Mouse (Mus musculus) megakaryocyte, embryonic 14.5 days (primary cell): ENCODE results near the gene Cchcr1. TPM values are rescaled to one million over a fixed set of nuclear protein-coding genes. Genes with fewer than 3 reads are reported as not detected.
"Not testable (repeated sequence)": the region's sequence is repeated elsewhere in the genome, so short reads cannot be mapped to it uniquely, and the experiment has no call there.

Experiments
- H3K27me3 ChIP-seq: replicated peaks from 2 replicates; pipeline ENCODE3; 2012; ENCODE audit warnings: inconsistent platforms
- H3K36me3 ChIP-seq: replicated peaks from 2 replicates; pipeline ENCODE3; 2012; ENCODE audit warnings: low read length, inconsistent platforms, mixed read lengths
- H3K4me1 ChIP-seq: 2 replicates; pipeline ENCODE4 v1.6.1; 2012; ENCODE audit warnings: inconsistent platforms
- H3K4me3 ChIP-seq: replicated peaks from 2 replicates; pipeline ENCODE3; 2012; ENCODE audit warnings: moderate library complexity, mild to moderate bottlenecking, inconsistent platforms
- H3K9me3 ChIP-seq: 2 replicates; pipeline ENCODE4 v1.6.1; 2012; ENCODE audit warnings: inconsistent platforms
- FLI1 ChIP-seq: IDR thresholded peaks from 2 replicates; pipeline ENCODE4 v1.6.1; 2012; ENCODE audit warnings: low read length, inconsistent platforms, mixed read lengths
- GATA1 ChIP-seq: IDR thresholded peaks from 3 replicates; pipeline ENCODE4 v1.6.1; 2012; ENCODE audit warnings: mixed read lengths, low read length, inconsistent platforms, borderline replicate concordance
- polyA plus RNA-seq: library from polyadenylated mRNA; stranded (reverse); fragments of >175 nt; gene quantifications from 2 replicates; pipeline ENCODE4 v1.2.3, GENCODE M21; 2012; ENCODE audit warnings: low replicate concordance; ENCODE audit not compliant: insufficient read depth

Gene Cchcr1
- 3.2 and 10.5 TPM in 2 replicates for polyA plus RNA-seq

DNA sequence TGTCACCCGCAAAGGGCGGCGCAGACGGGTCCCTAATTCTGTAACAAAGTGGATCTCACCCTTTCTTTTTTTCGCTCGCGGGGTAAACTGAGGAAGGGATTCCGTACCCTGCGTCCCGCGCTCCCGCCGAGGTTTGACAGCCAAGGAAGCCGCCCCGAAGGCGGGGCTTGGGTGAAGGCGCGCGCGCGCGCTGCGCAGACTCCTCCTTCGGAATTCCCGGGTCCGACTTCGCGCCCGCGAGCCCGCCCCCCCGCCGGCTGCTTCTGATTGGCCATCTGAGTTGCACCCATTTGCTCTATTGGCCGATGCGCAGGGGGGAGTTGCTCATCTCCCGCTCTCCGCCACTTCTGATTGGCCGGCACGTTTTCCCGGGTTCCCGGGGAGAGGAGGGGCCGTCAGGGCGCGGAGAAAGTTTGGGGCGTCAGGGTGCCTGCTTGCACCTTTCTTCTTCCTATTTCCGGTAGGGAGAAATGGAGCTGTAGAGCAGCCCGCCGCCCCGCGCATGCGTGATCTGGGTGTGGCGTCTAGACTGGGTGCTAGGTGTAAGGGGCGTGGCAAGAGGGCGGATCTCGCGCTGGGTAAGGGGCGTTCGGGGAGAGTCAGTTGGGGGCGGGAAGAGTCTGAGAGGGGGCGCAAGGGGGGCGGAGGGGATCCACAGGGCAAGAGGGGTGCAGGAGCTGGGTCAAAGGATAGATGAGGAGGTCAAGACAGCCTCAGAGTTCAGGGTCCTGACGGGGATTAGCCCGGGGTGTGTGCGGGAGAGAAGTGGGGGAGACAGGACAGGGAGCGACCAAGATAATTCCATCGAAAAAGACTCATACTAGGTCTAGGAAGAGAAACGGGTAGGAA is at the start of gene Cchcr1, which contains the start of gene Tcf19:
TSS of gene Cchcr1 (plus strand) at position 449 of the 849 bp plus-strand sequence.
TSS of gene Tcf19 (minus strand) at position 173 of the 849 bp plus-strand sequence.
- H3K4me3 ChIP-seq, result peak within 1 kb of the TSS; percentile 96
- H3K36me3 ChIP-seq, result peaks cover 25% of the 10 kb centered on the region
- peaks cover 51% of the 10 kb centered on the region for H3K4me1 ChIP-seq
- peaks cover 6% of the 10 kb centered on the region for H3K27me3 ChIP-seq
- TF ChIP-seq GATA1 (no peak), FLI1 (peak; percentile 31; the same call in 1 of the 2 replicates)
- no peaks in the 10 kb centered on the region for H3K9me3 ChIP-seq

DNA sequence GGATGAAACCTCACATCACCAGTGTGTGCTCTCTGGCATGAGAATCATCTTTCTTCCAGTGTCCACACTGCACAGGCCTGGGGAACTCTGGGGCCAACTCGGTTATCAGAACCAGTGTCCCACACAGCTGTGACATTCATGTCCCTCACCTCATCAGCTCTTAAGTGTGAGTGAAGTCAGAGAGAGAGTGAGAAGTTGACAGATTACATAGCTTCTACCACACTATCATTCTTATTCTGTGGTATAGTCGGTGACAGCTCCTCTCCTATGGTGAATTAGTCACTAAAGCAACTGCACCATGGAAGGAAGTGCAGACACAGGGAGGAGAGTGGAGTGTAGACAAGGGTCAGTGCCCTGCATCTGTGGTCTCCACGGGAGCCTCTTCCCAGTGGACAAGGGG is 48.0 kb upstream of the Cchcr1 start:
- H3K27me3 ChIP-seq, result peaks cover 37% of the 10 kb centered on the region
- H3K4me1 ChIP-seq, result peaks cover 28% of the 10 kb centered on the region
- peak overlapping the region; percentile 21 for H3K4me3 ChIP-seq
- not testable (repeated sequence) for H3K36me3 ChIP-seq, H3K9me3 ChIP-seq

DNA sequence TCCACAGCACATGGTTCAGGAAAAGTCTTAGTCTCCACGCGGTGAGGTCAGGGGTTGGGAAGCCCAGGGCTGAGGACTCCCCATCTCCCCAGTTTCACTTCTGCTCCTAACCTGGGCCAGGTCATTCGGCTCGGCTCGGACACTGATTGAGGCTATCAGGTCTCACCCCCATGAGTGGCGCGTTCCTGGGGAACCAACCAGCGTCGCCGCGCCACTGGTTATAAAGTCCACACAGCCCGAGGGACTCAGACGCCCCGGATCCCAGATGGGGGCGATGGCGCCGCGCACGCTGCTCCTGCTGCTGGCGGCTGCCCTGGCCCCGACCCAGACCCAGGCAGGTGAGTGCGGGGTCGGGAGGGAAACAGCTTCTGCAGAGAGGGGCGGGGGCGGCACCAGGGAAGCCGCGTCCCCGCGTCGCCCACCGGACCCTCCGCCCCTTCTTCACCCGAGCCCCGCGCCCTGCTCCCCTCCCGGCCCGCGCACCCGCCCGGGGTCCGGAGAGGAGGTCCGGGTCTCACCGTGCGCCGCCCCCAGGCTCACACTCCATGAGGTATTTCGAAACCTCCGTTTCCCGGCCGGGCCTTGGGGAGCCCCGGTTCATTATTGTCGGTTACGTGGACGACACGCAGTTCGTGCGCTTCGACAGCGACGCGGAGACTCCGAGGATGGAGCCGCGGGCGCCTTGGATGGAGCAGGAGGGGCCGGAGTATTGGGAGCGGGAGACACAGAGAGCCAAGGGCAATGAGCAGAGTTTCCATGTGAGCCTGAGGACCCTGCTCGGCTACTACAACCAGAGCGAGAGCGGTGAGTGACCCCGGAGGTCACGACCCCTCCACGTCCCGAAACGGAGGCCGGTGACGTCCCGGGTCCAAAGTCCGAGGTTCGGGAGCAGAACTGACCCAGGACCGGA is 46.8 kb upstream of the Cchcr1 start, which contains the start of gene H2-Q10:
TSS of gene H2-Q10 (plus strand) at position 248 of the 910 bp plus-strand sequence.
- H3K9me3 ChIP-seq, result peaks cover 6% of the 10 kb centered on the region; the same call in 1 of the 2 replicates
- H3K36me3 ChIP-seq, result no peaks in the 10 kb centered on the region
- peaks cover 28% of the 10 kb centered on the region for H3K4me1 ChIP-seq
- peak within 1 kb of the TSS; percentile 88 for H3K4me3 ChIP-seq
- H3K27me3 ChIP-seq, result peaks cover 47% of the 10 kb centered on the region
- TF ChIP-seq FLI1 (no peak), GATA1 (no peak)

GRCm38 (mm10) chr17:35484066-35484465 is 32.8 kb upstream of the Cchcr1 start:
- no peaks in the 10 kb centered on the region for H3K9me3 ChIP-seq
- H3K4me3 ChIP-seq, result no peak overlapping the region
- H3K27me3 ChIP-seq, result peaks cover 21% of the 10 kb centered on the region
- no peaks in the 10 kb centered on the region for H3K36me3 ChIP-seq
- peaks cover 7% of the 10 kb centered on the region for H3K4me1 ChIP-seq
- TF ChIP-seq GATA1 (no peak), FLI1 (no peak)

DNA sequence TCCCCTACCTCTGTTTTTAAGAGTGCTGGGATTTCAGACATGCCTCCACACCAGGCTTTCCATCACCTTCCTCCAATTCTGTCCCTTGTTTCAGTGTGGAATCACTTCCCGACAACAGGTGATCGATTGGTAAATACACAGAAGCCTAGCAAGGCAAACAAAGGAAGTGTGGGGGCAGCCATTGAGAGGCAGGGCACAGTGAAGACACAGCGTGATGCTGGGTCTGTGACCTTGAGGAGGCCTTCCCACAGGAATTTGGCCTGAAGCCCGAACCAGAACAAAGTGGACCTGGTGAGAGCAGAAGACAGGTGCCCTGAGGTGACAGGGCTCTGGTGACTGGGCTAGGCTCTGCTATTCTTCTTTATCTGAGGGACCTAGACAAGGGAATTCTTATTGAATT is 31.2 kb upstream of the Cchcr1 start:
- H3K4me3 ChIP-seq, result no peak overlapping the region
- H3K27me3 ChIP-seq, result peaks cover 31% of the 10 kb centered on the region
- no peaks in the 10 kb centered on the region for H3K36me3 ChIP-seq
- no peaks in the 10 kb centered on the region for H3K9me3 ChIP-seq
- TF ChIP-seq FLI1 (no peak), GATA1 (no peak)
- H3K4me1 ChIP-seq, result peaks cover 7% of the 10 kb centered on the region

DNA sequence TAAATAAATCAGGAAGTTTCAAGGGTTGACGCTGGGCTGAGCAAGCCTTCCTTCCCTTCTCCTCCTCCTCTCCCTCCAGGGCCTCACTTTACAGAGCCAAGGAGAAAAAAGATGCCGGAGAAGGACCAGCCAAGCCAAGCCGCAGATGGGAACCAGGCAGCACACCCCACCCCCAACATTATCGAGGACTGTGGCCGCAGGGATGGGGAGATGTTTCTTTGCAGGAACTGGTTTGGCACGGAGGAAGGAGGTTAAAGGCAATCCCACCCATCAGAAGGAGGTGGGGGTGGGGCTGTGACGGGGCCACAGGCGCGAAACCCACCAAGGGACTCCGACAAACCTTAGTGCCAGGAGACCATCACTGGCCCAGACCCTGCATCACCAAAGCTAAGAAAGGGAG is 30.2 kb upstream of the Cchcr1 start:
- H3K4me3 ChIP-seq, result peak overlapping the region; percentile 53
- peaks cover 36% of the 10 kb centered on the region for H3K27me3 ChIP-seq
- H3K36me3 ChIP-seq, result no peaks in the 10 kb centered on the region
- H3K4me1 ChIP-seq, result peaks cover 7% of the 10 kb centered on the region
- TF ChIP-seq GATA1 (no peak), FLI1 (no peak)
- H3K9me3 ChIP-seq, result no peaks in the 10 kb centered on the region

DNA sequence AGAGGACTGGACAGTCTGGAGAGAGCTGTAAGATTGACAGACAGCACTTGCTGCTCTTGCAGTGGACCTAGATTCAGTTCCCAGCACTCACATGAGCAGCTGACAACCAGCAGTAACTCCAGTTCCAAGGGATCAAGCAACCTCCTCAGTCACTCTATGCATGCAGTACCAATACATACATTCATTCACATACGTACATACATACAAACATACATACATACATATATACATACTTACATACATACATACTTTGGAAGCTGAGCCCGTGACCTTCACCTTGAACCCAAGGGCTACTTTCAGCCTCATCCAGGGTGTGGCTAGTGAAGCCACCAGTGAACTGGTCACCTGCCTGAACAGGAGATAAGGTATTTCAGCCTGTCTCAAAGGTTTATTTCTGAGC is 28.9 kb upstream of the Cchcr1 start:
- Histone ChIP-seq H3K27me3 (peaks cover 38% of the 10 kb centered on the region), H3K9me3 (no peaks in the 10 kb centered on the region), H3K4me1 (peaks cover 7% of the 10 kb centered on the region), H3K4me3 (no peak overlapping the region), H3K36me3 (no peaks in the 10 kb centered on the region)
- TF ChIP-seq GATA1 (no peak), FLI1 (no peak)

DNA sequence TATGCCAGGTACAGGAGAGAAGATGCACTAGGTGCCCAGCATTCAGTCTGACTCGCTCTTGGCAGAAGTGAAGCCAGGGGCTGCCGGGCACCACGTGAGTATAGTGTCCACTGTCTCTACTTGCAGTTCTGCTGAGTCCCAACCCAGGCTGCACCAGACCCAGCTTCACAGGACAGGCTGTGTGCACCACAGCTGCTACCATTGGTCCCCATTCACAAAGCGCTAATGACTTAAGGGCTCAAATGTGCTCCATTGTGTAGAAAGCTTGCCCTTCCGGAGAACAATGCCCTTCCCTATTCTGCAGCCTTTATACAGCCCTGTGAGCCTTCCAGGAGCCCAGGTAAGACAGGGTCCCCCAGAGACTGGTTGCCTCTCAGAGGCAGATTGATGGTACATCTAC is 26.6 kb upstream of the Cchcr1 start:
- Histone ChIP-seq H3K36me3 (no peaks in the 10 kb centered on the region), H3K4me3 (no peak overlapping the region), H3K27me3 (peaks cover 37% of the 10 kb centered on the region), H3K9me3 (no peaks in the 10 kb centered on the region), H3K4me1 (peaks cover 4% of the 10 kb centered on the region)
- no peak for TF ChIP-seq GATA1

- Histone ChIP-seq H3K4me1 (no peaks in the 10 kb centered on the region), H3K4me3 (no peak overlapping the region), H3K27me3 (peaks cover 25% of the 10 kb centered on the region), H3K36me3 (no peaks in the 10 kb centered on the region), H3K9me3 (no peaks in the 10 kb centered on the region)
- TF ChIP-seq FLI1 (no peak), GATA1 (no peak)
Observed at GRCm38 (mm10) chr17:35497124-35497523, 19.8 kb upstream of the Cchcr1 start.
